Mouse (Mus musculus) hematopoietic stem cell, adult 5-6 weeks (primary cell): ENCODE results near the gene Fry. TPM values are rescaled to one million over a fixed set of nuclear protein-coding genes. Genes with fewer than 3 reads are reported as not detected.
A peak's percentile ranks its signal among the peaks of the same experiment; 100 is the strongest.

Experiments
- ATAC-seq, 2 experiments: fragments of 125-278 bp in 1 of 2; replicated peaks in 1 of 2; 2 replicates each; pipeline ENCODE4 v1.8.0; 2016 to 2017; ENCODE audit warnings: inconsistent platforms in 2 of 2, mild to moderate bottlenecking in 2 of 2, moderate number of reproducible peaks in 2 of 2, low read depth in 1 of 2, moderate TSS enrichment in 1 of 2; ENCODE audit not compliant: low FRiP score in 2 of 2, poor library complexity in 2 of 2, severe bottlenecking in 2 of 2, insufficient read depth in 1 of 2, low TSS enrichment in 1 of 2
- total RNA-seq: library from RNA; stranded (forward); fragments of 172-1452, 232-1000 nt; gene quantifications from 2 replicates; pipeline ENCODE4 v1.2.3, GENCODE M21; 2017

Fry gene
- total RNA-seq, 1 experiment from 2014 or later = 28.2 TPM

DNA sequence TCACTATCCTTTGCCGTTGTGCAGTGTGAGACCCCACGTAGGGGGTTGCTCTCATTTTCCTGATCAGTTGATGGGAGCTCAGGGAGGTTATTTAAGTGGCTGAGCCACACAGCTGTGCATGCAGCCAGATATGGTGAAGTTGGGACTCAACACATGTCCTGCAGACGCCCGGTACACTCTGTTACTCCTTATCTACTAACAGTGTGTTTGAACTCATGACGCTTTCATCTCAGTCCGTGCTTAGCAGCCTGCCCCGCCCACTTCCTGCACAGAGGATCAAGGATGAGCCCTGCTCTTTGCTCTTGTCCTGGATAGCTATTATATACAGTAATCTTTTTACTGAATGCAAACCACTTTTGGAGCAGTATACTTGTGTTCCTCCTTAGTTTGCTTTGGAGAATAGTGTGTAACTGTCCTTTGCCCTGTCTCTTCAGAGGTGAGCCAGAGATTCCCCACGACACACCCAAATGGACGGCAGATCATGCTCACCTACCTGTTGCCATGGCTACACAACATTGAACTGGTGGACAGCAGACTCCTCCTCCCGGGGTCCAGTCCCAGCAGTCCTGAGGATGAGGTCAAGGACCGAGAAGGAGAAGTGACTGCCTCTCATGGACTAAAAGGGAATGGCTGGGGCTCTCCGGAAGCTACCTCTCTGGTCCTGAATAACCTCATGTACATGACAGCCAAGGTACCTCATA lies 294.5 kb downstream of the Fry start:
- no peak for ATAC-seq

DNA sequence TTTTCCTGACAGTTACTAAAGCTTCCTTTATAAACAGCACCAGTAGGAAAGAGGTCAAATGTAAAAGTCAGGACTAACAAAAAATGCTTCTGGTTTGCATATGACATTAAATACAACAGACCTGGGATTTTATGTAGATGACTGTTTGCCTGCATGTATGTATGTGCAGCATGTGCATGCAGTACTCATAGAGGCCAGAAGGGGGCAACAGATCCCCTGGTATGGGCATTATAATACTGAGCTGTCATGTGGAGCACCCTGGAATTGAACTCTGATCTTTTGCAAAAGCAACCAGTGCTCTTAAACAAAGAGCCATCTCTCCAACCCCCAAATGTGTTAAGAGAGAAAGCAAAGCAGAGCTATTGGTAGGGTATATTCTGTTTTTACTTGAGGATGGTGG lies 296.4 kb downstream of the Fry start:
- ATAC-seq = no peak

DNA sequence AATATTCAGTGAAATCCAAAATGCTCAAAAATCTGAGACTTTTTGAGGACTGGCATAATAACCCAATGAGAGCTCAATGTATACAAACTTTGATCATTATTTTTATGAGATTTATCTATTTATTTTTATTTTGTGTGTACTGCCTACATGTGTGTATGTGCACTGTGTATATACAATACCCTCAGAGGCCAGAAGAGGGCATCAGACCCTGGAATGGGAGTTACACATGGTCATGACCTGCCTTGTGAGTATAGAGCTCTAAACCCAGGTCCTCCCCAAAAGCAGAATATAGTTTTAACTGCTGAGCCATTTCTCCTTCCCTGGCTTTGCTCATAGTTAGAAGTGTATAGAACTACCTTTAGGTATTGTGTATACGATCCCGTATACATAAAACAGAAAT lies 298.8 kb downstream of the Fry start:
- ATAC-seq = no peak

DNA sequence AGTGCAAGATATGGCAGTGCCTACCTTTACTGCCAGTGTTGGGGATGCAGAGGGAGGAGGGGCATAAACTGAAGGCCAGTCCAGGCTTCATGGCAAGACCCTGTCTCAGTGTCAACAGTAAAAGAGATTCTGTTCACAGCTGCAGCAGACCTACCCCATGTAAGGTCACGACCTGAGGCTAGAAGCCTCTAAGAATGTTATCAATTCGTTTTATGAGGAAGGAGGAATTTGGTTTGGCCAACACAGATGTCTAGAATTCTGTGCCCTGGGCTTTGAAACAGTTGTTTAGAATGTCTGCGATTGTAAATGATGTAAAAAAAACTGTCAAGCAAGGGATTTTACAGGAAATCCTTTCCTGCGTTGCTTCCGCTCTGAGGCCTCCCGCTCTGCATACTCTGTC lies 299.6 kb downstream of the Fry start:
- ATAC-seq = no peak

DNA sequence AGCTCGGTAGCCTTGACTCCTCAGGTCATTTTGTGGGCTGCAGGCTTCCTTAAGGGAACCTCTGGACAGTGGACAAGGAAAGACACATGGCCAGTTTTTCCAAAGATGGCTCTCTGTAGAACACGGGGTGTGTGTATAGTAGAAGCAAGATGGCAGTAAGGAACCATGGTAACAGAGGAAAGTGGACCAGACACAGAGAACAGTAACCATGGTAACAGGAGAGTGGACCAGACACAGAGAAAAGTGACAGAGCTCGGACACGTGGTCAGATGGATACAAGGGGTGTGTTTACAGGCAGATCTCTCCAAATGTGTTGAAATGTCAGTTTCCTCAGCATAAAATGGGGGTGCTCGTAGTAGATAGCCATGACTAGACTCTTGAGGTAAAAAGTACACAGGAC lies 306.6 kb downstream of the Fry start:
- ATAC-seq = no peak

DNA sequence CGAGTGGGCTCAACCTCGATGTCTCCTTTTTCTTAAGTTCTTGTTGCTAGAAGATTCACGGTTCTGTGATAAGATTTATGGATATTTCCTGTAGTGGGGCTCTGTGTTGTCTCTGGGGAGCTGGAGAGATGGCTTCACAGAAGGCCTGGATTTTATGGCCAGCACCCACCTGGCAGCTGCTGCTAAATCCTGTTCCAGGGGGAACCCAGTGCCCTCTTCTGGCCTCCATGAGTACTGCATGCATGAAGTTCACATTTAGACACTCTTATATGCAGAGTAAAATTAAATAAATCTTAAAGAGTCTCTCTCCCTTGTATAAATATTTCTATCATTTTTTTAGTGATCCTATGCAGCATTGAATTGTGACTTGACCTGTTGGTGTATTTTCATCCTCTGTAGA lies 308.1 kb downstream of the Fry start:
- no peak for ATAC-seq

DNA sequence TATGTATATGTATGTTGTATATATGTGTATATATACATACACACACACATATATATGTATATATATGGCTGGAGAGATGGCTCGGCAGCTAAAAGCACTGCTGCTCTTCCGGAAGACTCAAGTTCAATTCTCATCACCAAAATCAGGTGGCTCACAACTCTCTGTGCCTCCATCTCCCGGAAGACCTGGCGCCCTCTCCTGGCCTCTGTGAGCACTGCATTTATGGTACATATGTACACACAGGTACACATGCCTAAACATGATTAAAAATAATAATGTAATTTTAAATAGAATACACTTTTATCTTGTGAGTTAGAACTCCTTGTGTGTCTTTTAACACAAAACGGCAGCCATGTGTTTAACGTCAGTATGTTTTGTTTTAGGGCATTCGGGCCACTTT lies 312.8 kb downstream of the Fry start:
- ATAC-seq = no peak

DNA sequence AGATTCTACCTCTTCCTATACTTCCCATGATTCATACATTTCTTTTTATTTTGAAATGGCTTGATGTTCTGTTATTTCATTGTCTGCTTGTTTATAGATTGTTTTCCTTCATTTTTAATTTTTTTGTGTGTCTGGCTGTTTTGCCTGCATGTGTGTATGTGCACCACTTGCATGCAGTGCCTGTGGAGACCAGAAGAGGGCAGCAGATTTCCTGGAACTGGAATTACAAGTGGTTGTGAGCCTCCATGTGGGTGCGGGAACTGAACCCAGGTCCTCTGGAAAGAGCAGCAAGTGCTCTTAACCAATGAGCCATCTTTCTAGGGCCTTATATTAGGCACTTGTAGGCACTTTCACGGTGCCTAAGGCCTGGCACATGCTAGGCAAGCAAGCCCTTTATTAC lies 314.5 kb downstream of the Fry start:
- no peak for ATAC-seq

DNA sequence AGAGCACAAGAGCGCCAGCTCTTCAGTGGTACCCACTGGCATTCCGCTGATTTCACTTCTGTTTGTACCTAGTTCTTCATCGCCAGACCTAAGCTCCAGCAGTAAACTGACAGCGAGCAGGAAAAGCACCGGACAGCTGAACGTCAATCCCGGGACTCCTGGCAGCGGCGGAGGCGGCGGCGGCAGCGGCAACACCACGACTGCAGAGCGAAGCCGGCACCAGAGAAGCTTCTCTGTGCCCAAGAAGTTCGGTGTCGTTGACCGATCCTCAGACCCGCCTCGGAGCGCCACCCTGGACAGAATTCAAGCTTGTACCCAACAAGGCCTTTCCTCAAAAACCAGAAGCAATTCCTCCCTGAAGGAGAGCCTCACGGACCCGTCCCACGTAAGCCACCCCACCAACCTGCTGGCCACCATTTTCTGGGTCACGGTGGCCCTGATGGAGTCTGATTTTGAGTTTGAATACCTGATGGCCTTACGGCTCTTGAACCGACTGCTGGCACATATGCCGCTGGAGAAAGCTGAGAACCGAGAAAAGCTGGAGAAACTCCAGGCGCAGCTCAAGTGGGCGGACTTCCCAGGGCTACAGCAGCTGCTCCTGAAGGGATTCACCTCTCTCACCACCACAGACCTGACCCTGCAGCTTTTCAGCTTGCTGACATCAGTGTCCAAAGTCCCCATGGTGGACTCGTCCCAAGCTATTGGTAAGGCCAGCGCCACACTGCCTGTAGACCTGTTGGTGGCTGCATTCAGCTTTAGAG lies 318.4 kb downstream of the Fry start:
- ATAC-seq = no peak

DNA sequence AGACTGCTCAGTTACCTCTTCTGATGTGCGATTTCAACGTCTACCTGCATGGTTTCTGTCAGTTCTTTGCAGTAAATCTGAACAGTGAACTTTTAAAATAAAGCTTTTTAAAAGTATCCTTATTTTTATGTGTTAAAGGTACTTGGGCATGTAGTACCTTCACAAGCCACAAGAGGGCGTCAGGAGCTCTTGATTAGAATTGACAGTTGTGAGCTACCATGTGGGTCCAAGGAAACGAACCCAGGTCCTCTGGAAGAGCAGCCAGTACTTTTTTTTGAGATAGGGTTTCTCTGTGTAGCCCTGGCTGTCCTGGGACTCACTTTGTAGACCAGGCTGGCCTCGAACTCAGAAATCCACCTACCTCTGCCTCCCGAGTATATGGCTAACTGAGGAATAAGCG lies 323.2 kb downstream of the Fry start:
- ATAC-seq = peak in 1 of 2 experiments; percentile 60; a peak in 2 of 4 replicates

DNA sequence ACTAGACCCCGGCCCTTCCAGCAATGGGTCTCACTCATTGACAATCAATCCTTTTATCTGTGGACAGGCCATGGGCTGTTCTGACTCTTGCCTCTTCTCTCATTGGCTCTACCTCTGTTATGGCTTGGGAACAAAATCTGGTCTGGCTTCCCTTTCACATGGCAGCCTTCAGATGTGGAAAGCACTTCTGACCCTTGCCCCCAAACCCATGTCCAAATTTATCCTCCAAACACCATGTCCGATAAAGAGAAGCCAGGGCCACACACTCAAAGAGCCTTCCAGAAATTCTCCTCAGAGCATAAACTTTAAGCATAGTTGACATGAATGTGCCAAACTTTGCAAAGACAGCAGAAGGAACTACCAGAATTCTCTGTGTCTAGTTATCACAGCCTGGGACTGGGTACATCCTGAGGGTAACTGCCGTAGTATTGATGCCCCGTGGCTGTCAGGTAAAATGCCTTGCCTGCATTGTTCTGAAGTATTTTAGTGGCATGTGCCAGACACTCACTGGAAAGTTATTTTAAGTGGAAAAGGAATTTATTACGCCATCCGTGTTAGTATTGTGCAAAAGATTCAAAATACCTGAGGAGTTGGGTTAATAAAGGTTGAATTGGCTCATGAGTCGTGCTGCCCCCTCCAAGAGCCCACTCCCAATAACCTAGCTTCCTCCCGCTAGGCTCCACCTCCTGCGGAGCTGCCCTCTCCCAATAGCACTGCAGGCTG lies 333.0 kb downstream of the Fry start:
- ATAC-seq = no peak

DNA sequence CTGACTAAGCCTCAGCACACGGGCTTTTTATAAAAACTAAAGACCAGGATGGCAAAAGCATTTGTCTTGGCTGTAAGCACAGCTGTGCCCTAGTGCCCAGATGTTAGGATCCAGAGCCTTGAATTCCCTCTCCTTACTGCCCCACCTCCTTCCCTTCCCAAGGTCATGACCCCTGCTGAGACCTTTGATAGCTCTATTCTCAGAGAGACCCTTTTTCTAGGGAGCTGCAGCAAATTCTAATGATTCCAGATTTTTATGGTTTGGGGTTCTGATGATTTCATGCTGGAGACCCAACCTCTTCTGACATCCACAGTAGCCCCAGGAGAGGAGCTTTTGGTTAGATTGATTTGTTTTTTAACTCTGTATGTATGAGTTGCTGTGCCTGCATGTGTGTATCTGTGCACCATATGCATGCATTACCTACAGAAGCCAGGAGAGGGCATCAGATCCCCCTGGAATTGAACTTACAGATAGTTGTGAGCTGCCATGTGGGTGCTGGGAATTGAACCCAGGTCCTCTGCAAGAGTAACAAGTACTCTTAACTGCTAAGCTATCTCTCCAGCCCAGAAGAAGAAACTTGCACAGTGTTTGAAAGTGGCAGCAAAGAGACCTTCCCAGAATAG lies 333.7 kb downstream of the Fry start:
- ATAC-seq = no peak

DNA sequence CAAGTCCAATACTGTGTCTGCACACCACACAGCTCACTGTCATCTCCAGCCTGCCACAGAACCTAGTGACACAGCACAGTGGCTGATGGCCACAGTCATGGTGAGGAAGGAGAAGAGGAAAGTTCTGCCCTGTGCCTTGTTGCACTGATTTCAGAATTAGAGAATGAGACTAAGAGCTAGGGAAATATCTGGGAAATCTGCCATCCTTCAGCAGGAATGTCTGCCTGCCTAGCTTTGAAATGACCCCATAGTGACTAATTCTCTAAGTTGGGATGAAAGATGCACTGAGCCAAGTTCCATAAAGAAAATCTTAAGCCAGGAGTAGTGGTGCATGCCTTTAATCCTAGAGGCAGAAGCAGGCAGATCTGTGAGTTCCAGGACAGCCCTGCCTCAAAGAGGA lies 334.2 kb downstream of the Fry start:
- no peak for ATAC-seq

DNA sequence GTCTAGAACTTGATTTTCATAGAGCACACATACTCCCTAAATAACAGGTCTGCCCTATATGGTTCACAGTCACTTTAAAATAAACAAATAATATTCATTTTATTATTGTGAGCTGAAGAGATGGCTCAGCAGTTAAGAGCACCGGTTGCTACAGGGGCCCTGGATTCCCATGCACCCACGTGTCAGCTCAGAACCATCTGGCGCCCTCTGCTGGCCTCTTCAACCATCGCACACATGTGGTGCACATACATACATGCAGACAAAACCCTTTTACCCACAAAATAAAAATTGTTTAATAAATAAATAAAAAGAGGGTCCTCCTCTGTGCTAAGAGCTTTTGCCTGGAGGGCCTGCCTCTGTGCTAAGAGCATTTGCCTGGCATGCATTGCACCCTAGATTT lies 335.0 kb downstream of the Fry start:
- no peak for ATAC-seq

DNA sequence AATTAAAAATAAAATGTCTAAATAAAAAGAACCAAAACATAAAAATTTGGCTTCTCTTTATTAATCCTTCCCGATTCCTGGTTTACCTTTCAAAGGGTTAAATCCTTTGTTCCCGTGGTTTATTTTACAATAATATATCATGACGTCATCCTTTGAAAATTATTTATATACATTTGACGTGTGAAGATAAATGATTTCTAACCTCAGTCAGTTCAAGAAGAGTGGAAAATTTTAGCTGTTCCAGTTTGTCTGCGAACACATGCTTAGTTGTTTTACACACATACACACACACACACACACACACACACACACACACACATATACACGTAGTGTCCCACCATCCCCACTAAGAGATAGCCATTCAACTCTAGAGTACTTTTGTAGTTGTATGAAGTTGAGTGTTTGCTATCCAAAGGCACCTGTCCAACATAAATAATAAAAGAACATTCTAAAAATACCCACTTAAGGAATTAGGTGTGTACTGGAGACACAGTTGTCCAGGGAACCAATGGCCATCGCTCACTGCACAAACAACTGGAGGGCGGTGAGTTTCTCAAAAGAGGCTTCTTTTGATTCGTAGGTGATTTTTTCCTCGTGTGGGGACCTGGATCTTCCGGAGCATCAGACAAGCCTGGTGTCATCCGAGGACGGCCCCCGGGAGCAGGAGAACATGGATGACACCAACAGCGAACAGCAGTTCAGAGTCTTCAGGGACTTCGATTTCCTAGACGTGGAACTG lies 338.9 kb downstream of the Fry start:
- ATAC-seq = no peak

DNA sequence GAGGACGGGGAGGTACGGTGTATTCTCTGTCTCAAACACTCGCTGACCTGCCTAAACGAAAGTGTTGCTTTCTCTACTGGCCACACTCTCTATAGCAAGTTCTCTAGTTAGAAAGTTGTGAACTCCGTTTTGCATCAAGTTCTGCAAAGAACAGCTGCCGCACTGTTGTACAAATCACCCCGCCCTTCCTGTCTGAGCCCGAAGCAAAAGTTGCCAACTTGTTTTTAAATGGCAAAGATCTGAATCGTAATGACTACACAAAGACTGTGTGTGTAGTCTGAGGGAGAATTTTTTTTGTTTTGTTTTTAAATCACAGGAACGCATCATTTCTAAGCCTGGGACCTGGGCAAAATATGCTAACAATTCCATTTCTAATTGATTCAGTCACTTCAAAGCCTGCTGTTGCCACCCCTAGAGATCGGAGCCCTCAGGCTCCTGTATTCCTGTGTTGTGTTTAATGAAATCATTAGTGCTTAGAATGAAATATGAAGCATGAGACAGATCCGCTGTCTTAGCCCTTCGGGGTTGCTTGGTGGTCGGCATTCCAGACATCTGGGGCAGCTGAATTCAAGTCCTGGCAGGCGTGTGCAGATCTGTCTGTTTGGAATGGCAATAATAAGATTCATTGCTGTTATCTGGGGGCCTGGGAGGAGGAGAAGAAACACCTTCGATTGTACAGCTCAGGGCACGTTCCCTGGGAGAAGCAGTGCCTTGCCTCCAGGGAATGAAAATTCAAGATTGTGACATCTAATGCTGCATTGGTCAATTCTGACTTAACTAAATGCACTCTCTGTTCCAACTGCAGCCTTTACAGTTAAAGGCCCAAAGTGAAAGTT lies 339.7 kb downstream of the Fry start:
- no peak for ATAC-seq

DNA sequence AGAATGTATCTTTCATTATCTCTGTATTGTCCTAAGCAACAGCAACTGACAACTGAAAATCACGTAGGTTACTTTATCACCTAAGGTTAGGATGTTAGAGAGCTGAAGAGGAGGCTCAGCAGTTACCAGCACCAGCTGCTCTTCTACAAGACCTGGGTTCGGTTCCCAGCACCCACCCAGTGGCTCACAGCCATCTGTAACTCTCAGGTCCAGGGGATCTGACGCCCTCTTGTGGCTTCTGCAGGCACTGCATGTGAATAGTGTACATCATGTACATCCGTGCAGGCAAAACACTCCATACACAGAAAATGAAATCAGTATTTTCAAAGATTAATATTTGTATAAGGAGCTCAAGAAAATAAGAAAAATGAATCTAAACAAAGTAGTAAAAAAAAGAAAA lies 341.4 kb downstream of the Fry start:
- ATAC-seq = no peak
